In genomic region chr2:83812483-83813272, GRCm38 (mm10) we compare ENCODE assay signal across 8 mouse cellular contexts. TPM values are rescaled to one million over a fixed set of nuclear protein-coding genes. Genes with fewer than 3 reads are reported as not detected.
DNase-seq lines count a peak whose midpoint lies in the region; ATAC-seq lines count a peak whose summit lies in the region.

Gene Fam171b (plus strand): TSS chr2:83812636.

- under 1% methylated on average over 63 of the region's 63 CpGs for WGBS in intestine, embryonic 15.5 days

- H3K9me3 ChIP-seq in intestine, embryonic 15.5 days, result no peaks in the 10 kb centered on the region

- H3K27ac ChIP-seq in intestine, embryonic 15.5 days, result peak within 1 kb of the TSS; percentile 61

- intact Hi-C loops in gastrocnemius, postnatal 36 days (cut with DNase I), result no loop called here
- intact Hi-C loops in left cerebral cortex, postnatal 25 days (cut with DNase I), result loop anchor here (2.0 to 10.0 kb wide), 3 partner anchors 70 to 622 kb away; no protein-coding TSS in a partner anchor

- H3K27me3 ChIP-seq in intestine, embryonic 15.5 days (replicated peaks), result peaks cover 3% of the 10 kb centered on the region; the same call in 1 of the 2 replicates

- peak within 1 kb of the TSS; percentile 95 for H3K4me2 ChIP-seq in intestine, embryonic 15.5 days (replicated peaks)

- ATAC-seq in intestine, embryonic 15.5 days, result peak; percentile 95

- H3K4me1 ChIP-seq in intestine, embryonic 15.5 days (replicated peaks), result 0 out of 2 replicates have a peak, but pooled peaks cover 2% of the 10 kb centered on the region

- DNase-seq in adipocyte (ENCODE audit: low spot score), result peak; percentile 26
- peak; percentile 89 for DNase-seq in embryo, embryonic 10 days (ENCODE audit: low spot score)
- DNase-seq in gastrocnemius, postnatal 36 days, result peak; percentile 39 to 65
- DNase-seq in left cerebral cortex, postnatal 25 days (ENCODE audit: low spot score in 2 of 2), result peak; percentile 89 to 92
- DNase-seq in mesoderm, embryonic 11.5 days (ENCODE audit: low read depth, low spot score), result peak; percentile 81
- peak; percentile 85 to 88 for DNase-seq in right cerebral cortex, postnatal 36 days (ENCODE audit: low spot score in 2 of 2)
- DNase-seq in c-Kit-positive CD71-positive TER-119-positive erythroid progenitor cells, embryonic 14.5 days (ENCODE audit: low spot score), result no peak

- H3K9ac ChIP-seq in intestine, embryonic 15.5 days, result peak within 1 kb of the TSS; percentile 74

- peak within 1 kb of the TSS; percentile 78 for H3K4me3 ChIP-seq in intestine, embryonic 15.5 days (replicated peaks)

- no peaks in the 10 kb centered on the region for H3K36me3 ChIP-seq in intestine, embryonic 15.5 days

RNA-seq across cellular contexts. Expression of gene Fam171b, which starts in this region (rescaled TPM):
- total RNA-seq in gastrocnemius, postnatal 36 days (2021), result 1 to 10 TPM in 1 of 2 experiments, under 1 TPM in 1; 0.84 to 1.6 TPM
- polyA plus RNA-seq in intestine, embryonic 15.5 days (2015; fragmentation: Nextera tagmentation; extraction: Ambion mirVana), result 8.9 and 9.3 TPM in 2 replicates
- total RNA-seq in left cerebral cortex, postnatal 25 days (2021), result 100 to 1,000 TPM; 205 to 213 TPM

Comparison
In these comparisons a context has a peak if more than half of its experiments do, and no peak if none do; other contexts are left out.
1. RNA of gene Fam171b (total RNA-seq): 205 to 213 TPM in left cerebral cortex, postnatal 25 days; 0.84 to 1.6 TPM in gastrocnemius, postnatal 36 days; every median in the first group is over 10 times any median in the second.